Mouse (Mus musculus): Measurements from ENCODE around the gene Pitx2. TPM values are rescaled to one million over a fixed set of nuclear protein-coding genes. Genes with fewer than 3 reads are reported as not detected.

Gene Pitx2
- polyA plus RNA-seq, 1 experiment from 2014 or later = 0.20 TPM

DNA sequence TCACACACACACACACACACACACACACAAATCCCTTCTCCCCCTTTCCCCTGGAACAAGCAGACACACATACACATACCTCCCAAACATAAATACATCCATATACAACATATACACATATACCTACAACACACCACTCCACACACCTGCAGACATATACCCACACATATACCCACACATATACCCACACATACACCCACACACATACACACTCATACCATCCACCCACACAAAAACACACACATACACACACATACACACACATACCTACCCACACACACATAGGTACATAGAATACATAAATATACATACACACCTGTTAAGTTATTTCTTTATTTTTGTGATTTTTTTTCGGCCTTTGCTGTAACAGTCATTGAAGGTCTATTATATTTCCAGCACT, 38.3 kb downstream of the Pitx2 start:
- H3K36me3 ChIP-seq (replicated peaks; ENCODE audit: insufficient read depth, low read length) = no peaks in the 10 kb centered on the region
- H3K9me3 ChIP-seq (ENCODE audit: low read length) = no peaks in the 10 kb centered on the region
- TF ChIP-seq EP300 (IDR thresholded peaks at IDR 0.05; ENCODE audit: low read depth) (no peak), CTCF (IDR thresholded peaks at IDR 0.05; ENCODE audit: low read depth) (no peak)
- H3K4me1 ChIP-seq (ENCODE audit: insufficient read depth) = no peaks in the 10 kb centered on the region
- no peak overlapping the region for H3K27ac ChIP-seq (ENCODE audit: low read depth)
- 74% methylated on average over 1 of the region's 1 CpGs for WGBS (ENCODE audit: insufficient replicate concordance)
- H3K4me2 ChIP-seq (ENCODE audit: low read depth, low read length) = no peak overlapping the region
- no peak overlapping the region for H3K9ac ChIP-seq (replicated peaks)
- no peak overlapping the region for H3K4me3 ChIP-seq (ENCODE audit: low read depth, low read length)
- DNase-seq (no peak), ATAC-seq (no peak)
- H3K27me3 ChIP-seq (ENCODE audit: insufficient read depth, low read length) = no peaks in the 10 kb centered on the region

DNA sequence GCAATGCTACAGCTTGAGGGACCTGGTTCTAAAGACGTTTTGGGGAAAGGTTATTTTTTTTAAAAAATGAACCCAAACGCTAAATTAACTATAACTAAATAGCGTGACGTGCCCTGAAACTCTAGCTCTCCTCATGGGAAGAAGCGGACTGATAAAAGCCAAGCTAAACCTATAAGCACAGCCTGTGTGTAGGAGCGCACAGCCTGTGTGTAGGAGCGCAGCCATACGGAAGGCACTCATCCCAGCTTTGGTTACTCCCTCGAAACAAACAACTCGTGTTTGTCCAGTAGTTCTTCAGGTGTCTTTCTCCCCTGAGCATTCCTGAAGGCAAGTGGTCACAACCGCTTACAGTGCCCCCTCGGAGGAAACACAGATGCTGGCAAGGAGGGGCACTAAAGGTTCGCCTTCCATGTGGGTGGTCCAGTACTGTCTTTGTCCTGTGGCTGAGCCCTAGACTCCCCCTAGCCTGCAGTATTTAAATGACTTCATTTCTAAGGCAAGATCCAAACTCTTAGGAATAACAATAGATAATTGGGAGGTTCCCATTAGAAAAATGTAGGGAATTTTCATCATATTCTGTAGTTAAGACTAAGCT, 39.1 kb downstream of the Pitx2 start:
- no peak overlapping the region for H3K4me2 ChIP-seq (ENCODE audit: low read depth, low read length)
- no peaks in the 10 kb centered on the region for H3K36me3 ChIP-seq (replicated peaks; ENCODE audit: insufficient read depth, low read length)
- H3K27ac ChIP-seq (ENCODE audit: low read depth) = no peak overlapping the region
- DNase-seq = no peak
- 50% methylated on average over 13 of the region's 13 CpGs for WGBS (ENCODE audit: insufficient replicate concordance)
- no peaks in the 10 kb centered on the region for H3K9me3 ChIP-seq (ENCODE audit: low read length)
- H3K4me3 ChIP-seq (ENCODE audit: low read depth, low read length) = no peak overlapping the region
- no peaks in the 10 kb centered on the region for H3K27me3 ChIP-seq (ENCODE audit: insufficient read depth, low read length)
- H3K9ac ChIP-seq (replicated peaks) = no peak overlapping the region
- ATAC-seq = no peak
- no peak for TF ChIP-seq CTCF (IDR thresholded peaks at IDR 0.05; ENCODE audit: low read depth)
- no peak for TF ChIP-seq EP300 (IDR thresholded peaks at IDR 0.05; ENCODE audit: low read depth)
- no peaks in the 10 kb centered on the region for H3K4me1 ChIP-seq (ENCODE audit: insufficient read depth)

- no peaks in the 10 kb centered on the region for H3K9me3 ChIP-seq (ENCODE audit: low read length)
- no peak for ATAC-seq
These were observed 51.3 kb downstream of the Pitx2 start for GRCm38 (mm10) chr3:129250997-129251396.

DNA sequence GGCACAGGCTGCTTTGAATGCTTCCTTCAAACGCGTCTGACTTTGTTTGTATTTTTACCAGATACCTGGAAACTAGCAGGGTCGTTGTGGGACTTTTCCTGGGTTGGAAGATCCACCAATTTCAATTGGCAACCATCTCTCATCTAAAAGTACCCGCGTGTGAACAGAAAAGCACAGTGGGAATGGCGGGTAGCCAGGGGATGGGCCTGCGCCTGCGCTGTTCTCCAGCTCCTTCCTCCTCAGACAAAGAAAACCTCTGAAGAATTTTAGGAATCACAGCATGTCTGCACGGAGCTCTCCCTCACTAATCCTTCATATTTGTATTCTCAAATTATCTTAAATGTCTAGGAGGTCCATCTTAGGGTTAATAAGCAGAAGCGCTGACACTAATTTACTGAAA, 54.6 kb downstream of the Pitx2 start:
- no peak overlapping the region for H3K4me3 ChIP-seq (ENCODE audit: low read depth, low read length)
- ATAC-seq = no peak
- no peak overlapping the region for H3K4me2 ChIP-seq (ENCODE audit: low read depth, low read length)
- no peak overlapping the region for H3K9ac ChIP-seq (replicated peaks)
- DNase-seq = no peak
- no peaks in the 10 kb centered on the region for H3K9me3 ChIP-seq (ENCODE audit: low read length)
- no peaks in the 10 kb centered on the region for H3K4me1 ChIP-seq (ENCODE audit: insufficient read depth)
- no peaks in the 10 kb centered on the region for H3K36me3 ChIP-seq (replicated peaks; ENCODE audit: insufficient read depth, low read length)
- 57% methylated on average over 10 of the region's 10 CpGs for WGBS (ENCODE audit: insufficient replicate concordance)
- H3K27ac ChIP-seq (ENCODE audit: low read depth) = no peak overlapping the region
- no peaks in the 10 kb centered on the region for H3K27me3 ChIP-seq (ENCODE audit: insufficient read depth, low read length)
- TF ChIP-seq CTCF (IDR thresholded peaks at IDR 0.05; ENCODE audit: low read depth) (no peak), EP300 (IDR thresholded peaks at IDR 0.05; ENCODE audit: low read depth) (no peak)

More at GRCm38 (mm10) chr3:129250997-129251396, 51.3 kb downstream of the Pitx2 start:
- 74% methylated on average over 9 of the region's 9 CpGs for WGBS (ENCODE audit: insufficient replicate concordance)
- no peak for TF ChIP-seq CTCF (IDR thresholded peaks at IDR 0.05; ENCODE audit: low read depth)
- TF ChIP-seq EP300 (IDR thresholded peaks at IDR 0.05; ENCODE audit: low read depth) = no peak
- Histone ChIP-seq H3K9ac (replicated peaks) (no peak overlapping the region), H3K36me3 (replicated peaks; ENCODE audit: insufficient read depth, low read length) (no peaks in the 10 kb centered on the region), H3K4me3 (ENCODE audit: low read depth, low read length) (no peak overlapping the region), H3K27me3 (ENCODE audit: insufficient read depth, low read length) (no peaks in the 10 kb centered on the region), H3K4me1 (ENCODE audit: insufficient read depth) (no peaks in the 10 kb centered on the region), H3K4me2 (ENCODE audit: low read depth, low read length) (no peak overlapping the region), H3K27ac (ENCODE audit: low read depth) (no peak overlapping the region)
- DNase-seq = no peak

GRCm38 (mm10) chr3:129256283-129256682, 56.6 kb downstream of the Pitx2 start:
- H3K9me3 ChIP-seq (ENCODE audit: low read length) = no peaks in the 10 kb centered on the region
- no peak overlapping the region for H3K27ac ChIP-seq (ENCODE audit: low read depth)
- no peak overlapping the region; the same call in 1 of the 2 replicates for H3K4me3 ChIP-seq (ENCODE audit: low read depth, low read length)
- ATAC-seq (no peak), DNase-seq (no peak)
- WGBS (ENCODE audit: insufficient replicate concordance) = 46% methylated on average over 19 of the region's 19 CpGs
- H3K4me2 ChIP-seq (ENCODE audit: low read depth, low read length) = 0 out of 2 replicates have a peak overlapping the region, but pooled peaks have one; percentile 18
- H3K36me3 ChIP-seq (replicated peaks; ENCODE audit: insufficient read depth, low read length) = no peaks in the 10 kb centered on the region
- no peaks in the 10 kb centered on the region for H3K4me1 ChIP-seq (ENCODE audit: insufficient read depth)
- TF ChIP-seq CTCF (IDR thresholded peaks at IDR 0.05; ENCODE audit: low read depth) = no peak
- no peak overlapping the region for H3K9ac ChIP-seq (replicated peaks)
- no peaks in the 10 kb centered on the region for H3K27me3 ChIP-seq (ENCODE audit: insufficient read depth, low read length)

GRCm38 (mm10) chr3:129256766-129257165, 57.1 kb downstream of the Pitx2 start:
- Histone ChIP-seq H3K27me3 (ENCODE audit: insufficient read depth, low read length) (no peaks in the 10 kb centered on the region), H3K9ac (replicated peaks) (no peak overlapping the region), H3K27ac (ENCODE audit: low read depth) (no peak overlapping the region), H3K4me2 (ENCODE audit: low read depth, low read length) (0 out of 2 replicates have a peak overlapping the region, but pooled peaks have one; percentile 18), H3K4me3 (ENCODE audit: low read depth, low read length) (no peak overlapping the region; the same call in 1 of the 2 replicates), H3K9me3 (ENCODE audit: low read length) (no peaks in the 10 kb centered on the region), H3K4me1 (ENCODE audit: insufficient read depth) (no peaks in the 10 kb centered on the region), H3K36me3 (replicated peaks; ENCODE audit: insufficient read depth, low read length) (no peaks in the 10 kb centered on the region)
- no peak for DNase-seq
- no peak for ATAC-seq
- peak; percentile 40 for TF ChIP-seq CTCF (IDR thresholded peaks at IDR 0.05; ENCODE audit: low read depth)
- no peak for TF ChIP-seq EP300 (IDR thresholded peaks at IDR 0.05; ENCODE audit: low read depth)
- WGBS (ENCODE audit: insufficient replicate concordance) = 65% methylated on average over 8 of the region's 8 CpGs

Measured in liver, postnatal 0 days (tissue).